Mouse (Mus musculus): ENCODE data around the gene Rspo1.

Gene Rspo1

DNA sequence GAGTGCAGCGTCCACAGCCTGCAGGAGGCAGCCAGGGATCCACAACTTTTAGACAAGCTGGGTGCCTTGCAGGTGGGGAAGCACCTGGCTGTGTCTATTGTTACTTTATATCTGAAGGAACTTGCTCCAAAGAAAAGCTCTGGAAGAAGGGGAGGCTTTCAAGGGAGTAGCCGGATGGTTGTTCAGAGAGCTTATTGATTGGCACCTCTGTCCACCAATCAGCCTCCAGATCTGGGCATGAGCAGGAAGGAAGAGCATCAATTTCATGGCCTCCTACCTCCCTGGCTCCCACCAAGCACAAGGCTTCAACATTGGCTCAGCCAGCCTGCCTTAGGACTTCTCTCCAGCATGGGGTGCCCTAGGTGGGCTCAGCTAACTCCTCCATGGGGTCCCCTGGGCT lies 12.9 kb upstream of the Rspo1 start:
- no peak for DNase-seq (ENCODE audit: low spot score)

DNA sequence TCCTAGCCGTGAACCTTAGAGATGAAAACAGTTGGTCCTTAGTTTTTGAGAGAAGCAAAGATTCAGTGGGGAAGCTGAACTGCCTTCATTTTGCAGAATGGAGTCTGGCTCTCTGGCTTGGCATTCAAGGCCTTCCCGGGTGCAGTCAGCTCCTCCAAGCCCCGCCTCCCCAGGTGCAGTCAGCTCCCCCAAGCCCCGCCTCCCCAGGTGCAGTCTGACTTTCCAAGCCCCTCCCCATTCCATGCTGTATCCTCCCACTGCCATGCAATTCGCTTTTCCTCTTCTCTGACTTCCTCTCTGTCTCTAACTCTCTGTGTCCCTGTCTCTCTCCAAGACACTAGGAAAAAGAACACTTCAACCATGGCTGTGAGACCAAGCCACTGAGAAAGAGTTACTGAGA lies 8.0 kb upstream of the Rspo1 start:
- no peak for DNase-seq (ENCODE audit: low spot score)

DNA sequence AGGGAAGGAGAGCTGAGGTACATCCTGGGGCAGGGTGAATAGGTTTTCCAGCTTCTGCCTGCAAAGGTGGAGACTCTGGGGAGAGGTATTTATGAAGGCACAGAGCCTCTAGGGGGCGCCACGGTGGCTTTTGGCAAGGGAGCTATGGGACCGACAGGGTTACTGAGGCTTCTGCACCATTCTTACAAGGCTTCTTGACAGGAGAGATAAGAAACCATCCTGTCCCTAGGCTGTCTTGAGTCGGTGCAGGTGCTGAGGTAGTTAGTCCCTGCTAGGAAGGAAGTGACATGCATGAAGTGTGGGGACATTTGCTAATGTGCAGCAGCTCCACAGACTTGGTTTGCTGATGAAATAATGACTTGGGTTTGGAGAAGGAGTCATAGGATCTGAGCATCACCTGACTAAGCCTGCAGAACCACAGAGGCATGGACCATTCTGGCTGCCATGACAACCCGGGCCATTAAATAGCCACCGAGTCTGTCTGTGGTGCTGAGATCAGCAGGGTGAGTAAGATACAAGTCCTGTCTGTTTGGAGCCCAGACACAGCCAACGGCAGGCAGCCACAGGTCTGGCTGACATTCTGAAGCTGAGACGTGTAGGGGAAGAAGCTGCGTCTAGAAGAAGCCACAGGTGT lies 2.2 kb upstream of the Rspo1 start:
- no peak for DNase-seq (ENCODE audit: low spot score)

DNA sequence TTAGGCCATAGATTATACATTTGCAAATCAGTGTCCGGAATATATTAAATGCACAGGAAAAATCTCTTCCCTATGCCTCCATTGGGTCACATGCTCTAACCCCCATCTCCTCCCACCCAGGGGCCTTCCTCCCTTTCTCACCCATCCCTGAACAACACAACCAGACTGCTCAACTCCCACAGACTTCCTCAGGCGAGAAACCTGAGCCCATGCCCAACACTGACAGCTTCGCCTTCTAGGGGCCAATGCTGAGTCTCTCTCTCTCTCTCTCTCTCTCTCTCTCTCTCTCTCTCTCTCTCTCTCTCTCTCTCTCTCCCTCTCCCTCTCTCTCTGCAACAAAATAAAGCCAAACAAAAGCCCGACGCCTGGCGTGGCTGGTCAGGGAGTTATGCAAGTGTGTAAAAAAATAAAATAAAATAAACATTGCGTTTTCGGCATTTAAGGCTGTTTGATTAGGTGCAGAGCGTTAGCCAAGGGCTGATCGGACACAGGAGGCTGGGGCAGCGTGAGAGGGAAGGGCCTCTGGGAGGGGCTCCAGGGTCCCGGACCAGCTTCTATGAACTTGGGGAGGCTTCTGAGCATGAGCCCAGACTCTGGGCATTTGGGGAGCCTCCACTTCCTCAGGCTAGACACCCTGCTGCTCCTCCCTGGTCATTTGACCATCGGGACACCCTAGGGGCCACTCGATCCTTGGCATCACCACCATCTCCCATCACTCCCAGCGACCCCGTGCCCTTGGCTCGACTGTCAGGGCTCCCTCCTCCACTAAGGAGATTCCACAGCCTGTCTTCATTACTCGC lies 1.2 kb upstream of the Rspo1 start:
- DNase-seq (ENCODE audit: low spot score) = no peak

DNA sequence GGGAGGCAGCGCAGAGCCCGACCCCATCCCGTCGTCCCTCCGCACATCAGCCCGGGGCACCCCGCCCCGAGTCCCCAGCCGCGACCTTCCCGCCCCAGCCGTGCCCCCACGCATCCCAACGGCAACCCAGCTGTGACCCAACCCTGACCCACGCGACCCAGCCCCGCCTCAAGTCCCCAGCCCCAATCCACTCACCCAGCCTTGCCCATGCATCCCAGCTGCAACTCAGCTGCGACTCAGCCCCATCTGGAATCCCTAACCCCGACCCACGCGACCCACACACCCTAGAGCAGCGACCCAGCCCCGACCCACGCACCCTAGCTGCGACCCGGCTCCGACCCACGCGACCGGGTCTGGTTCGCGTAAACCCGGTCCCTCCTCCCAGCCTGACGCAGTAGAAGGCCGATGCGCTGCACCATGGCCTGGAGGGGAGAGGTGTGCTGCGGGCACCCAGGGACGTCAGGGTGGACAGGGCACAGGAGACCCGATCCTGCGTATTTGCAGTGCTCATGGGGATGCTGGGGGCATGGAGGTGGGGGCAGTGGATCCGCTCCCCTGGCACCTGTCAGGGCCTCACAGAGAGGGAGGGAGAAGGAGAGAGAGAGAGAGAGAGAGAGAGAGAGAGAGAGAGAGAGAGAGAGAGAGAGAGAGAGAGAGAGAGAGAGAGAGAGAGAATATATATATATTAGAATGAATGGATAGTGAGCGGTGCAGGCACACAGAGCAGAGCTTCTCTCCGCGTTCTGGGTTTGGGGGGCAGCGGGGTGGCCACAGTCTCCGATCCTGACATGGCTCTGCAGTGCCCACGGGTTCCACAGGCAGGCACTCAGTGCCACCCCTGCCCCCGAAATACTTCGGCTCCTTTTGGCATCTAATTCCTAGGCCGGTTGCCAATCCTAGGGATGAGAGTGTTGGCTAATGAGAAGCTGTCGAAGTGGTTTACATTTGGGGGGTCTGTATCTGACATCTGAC lies 795 bp downstream of the Rspo1 start:
- DNase-seq (ENCODE audit: low spot score) = no peak

DNA sequence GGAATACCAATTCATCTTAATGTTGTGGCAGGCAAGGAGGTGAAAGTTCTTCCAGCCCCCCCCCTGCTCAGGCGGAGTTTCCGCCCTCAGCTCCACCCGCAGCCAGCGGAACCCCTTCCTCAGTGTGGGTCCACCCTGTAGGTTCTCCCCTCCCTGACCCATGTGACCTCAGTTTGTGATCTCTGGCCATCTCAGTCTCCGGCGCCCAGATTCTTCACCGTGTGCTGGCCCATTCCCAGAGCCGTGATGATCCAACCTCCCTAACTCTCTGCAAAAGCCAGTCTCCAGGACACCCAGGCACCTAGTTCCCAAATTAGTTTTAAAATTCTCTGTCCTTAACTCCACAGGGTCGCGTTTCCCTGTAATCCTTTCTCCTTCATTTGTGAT lies 1.5 kb downstream of the Rspo1 start:
- no peak for DNase-seq (ENCODE audit: low spot score)

DNA sequence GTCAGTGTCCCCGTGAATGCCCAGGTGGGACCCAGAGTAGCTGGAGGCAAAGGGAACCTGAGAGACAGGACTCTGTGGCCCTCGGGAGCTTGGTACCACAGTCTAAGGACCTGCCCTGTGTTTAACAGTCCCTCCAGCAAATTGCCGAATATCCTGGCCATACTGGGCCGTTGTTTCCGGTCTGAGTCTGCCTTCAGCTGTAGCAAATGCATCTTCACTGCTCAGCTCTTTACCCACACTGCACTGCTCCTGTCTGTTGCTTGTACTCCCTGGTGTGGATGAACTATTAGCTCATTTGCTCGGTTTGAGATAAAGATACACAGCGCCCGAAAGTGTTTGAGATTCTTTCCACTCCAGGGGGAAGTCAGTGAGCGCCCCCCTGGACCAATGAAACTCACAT lies 2.2 kb downstream of the Rspo1 start:
- DNase-seq (ENCODE audit: low spot score) = no peak

DNA sequence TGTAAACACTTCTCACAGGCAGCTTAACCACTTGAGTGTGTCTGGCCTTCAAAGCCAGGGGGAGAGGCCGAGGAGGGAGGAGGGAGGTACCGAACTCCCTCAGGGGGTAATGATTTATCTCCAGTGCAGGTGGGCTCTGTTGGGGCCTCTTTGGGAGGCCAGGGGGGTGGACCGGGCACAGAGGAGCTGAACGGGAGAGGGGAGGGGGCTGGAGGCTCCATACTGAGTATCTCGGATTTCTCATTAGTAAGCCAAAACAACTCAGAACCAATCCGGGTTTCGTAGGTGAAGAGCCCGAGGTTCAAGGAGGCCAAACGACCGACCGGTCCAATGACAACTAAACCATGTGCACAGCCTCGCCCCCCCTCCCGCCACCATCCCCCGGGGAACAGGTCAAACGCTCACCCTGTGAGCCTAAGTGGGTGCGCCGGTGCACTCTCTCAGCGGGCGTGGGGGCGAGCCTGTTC lies 3.6 kb downstream of the Rspo1 start:
- no peak for DNase-seq (ENCODE audit: low spot score)

DNA sequence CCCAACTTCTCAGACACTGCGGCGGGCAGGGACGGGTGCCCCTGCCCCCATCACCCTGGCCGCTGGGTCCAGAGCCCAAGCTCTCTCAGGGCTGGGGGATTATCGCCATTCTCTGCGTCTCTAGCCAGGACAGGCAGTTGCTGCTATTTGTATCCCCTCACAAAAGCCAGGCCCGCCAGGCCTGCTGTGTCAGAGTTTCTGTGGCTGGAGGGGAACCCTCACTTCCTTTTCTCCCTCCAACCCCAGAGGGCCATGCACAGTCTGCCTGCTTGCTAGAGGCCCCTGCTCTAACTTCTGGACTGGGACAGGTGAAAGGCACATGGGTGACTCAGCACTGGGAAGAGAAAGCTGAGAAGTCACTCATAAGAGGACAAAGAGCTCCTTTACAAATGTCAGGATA lies 4.1 kb downstream of the Rspo1 start:
- no peak for DNase-seq (ENCODE audit: low spot score)

DNA sequence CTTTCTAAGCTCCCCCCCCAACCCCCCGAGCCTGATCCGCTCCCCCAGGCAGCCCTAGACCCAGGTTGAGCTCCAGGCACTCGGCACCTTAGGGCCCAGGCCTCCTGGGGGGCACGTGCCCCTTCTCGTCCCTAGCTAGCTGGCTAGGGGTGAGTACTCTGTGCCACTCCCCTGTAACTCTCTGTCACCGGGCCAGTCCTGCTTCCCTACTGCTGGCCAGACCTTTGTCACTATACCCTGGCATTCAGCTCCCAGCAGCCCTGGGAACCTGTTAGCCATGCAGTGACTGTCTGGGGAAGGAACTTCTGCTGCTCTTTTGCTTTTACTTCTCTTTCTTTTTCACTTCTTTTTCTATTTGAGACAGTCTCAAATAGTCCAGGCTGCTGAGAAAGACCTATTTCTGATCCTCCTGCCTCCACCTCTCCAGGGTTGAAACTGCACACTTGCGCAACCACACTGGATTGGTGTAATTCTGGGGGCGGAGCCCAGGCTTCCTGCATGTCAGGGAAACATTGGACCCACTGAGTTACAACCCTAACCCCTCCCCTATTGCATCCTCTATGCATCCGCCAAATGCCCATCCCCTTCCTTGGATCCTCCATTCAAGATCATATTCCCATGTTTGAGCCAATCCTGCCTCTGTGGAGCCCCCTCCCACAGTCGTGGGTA lies 11.4 kb downstream of the Rspo1 start:
- no peak for DNase-seq (ENCODE audit: low spot score)

DNA sequence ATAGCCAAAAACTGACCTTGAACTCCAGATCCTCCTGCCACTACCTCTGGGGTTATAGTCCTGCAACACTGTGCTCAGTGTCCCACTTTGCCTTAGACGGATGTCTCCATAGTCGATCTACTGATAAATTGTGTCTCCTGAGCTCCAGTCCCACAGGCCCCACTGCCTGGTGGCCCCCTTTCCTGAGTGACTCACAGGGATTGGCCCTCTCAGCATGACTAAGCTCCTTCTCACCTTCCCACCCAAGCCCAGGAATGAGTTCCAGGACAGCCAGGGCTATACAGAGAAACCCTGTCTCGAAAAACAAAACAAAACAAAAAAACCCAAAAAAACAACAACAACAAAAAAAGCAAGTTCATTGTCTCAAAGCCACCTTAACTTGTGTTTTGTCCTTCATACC lies 13.3 kb downstream of the Rspo1 start:
- no peak for DNase-seq (ENCODE audit: low spot score)

DNA sequence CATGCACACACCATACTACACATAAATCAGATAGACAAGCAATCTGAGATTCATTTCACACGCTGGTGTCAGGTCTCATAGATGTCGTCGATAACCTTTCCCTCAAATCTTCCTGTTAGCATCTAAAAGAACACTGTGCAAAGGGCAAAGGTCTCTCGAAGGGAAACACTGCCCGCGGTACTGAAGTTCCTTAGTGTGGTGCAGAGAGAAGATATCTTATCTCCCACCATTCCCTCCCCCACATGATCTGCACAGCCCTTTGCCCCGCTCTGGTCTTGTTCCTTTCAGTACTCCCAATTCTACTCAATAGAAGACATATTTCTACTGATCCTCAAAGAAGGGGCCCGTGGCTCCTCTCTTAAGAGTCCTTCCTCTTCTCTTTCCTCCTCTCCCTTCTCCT lies 16.7 kb downstream of the Rspo1 start:
- no peak for DNase-seq (ENCODE audit: low spot score)

DNA sequence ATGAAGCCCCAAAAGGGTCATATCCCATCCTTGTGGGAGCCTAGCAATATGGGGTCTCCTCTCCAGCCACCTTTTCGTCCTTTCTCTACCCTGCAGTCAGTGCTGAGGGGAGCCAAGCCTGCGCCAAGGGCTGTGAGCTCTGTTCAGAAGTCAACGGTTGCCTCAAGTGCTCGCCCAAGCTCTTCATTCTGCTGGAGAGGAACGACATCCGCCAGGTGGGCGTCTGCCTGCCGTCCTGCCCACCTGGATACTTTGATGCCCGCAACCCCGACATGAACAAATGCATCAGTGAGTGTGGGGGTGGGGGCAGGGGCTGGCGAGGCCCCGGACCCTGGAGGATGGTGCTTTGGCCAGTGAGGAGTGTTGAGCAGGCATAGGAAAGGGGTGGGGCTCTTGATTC lies 18.7 kb downstream of the Rspo1 start:
- no peak for DNase-seq (ENCODE audit: low spot score)

DNA sequence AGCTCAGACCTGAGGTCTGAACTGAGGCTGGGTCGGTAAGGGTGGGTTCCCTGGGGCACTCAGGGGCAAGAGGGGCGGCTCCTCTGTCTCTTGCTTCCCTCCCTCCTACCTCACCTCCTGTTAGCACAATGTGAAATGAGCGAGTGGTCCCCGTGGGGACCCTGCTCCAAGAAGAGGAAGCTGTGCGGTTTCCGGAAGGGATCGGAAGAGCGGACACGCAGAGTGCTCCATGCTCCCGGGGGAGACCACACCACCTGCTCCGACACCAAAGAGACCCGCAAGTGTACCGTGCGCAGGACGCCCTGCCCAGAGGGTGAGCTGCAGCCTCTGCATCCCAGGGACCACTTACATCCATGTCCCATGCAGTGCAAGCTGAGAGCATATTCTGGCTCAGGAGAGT lies 21.2 kb downstream of the Rspo1 start:
- DNase-seq (ENCODE audit: low spot score) = no peak

DNA sequence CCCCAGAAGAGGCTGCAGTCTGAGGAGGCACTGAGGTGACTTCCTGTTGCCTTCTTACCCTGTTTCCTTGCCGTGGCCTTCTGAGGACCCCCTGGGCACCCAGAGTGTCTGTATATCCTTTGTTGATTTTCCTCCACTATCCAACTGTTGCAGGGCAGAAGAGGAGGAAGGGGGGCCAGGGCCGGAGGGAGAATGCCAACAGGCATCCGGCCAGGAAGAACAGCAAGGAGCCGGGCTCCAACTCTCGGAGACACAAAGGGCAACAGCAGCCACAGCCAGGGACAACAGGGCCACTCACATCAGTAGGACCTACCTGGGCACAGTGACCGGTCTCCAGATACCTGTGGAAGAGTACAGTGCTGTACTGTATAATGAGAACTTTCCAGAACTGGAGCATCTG lies 22.0 kb downstream of the Rspo1 start:
- DNase-seq (ENCODE audit: low spot score) = no peak

DNA sequence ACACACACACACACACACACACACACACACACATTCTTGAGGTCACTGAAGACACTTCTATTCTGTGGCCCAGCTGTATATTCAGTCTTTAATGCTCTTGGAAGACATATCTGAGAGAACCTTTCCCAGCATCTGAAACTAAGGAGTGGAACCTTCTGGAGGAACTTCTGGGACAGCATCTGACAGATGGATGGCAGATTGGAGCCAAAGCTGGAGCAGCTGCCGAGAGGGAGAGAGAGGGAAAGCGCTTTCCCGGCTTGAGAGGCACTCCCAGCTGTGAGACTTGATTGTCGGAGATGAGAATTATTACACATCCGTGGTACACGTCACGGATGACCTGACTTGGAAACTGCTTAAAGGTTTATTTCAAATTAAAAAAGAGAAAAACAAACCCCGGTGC lies 22.5 kb downstream of the Rspo1 start:
- DNase-seq (ENCODE audit: low spot score) = no peak

DNA sequence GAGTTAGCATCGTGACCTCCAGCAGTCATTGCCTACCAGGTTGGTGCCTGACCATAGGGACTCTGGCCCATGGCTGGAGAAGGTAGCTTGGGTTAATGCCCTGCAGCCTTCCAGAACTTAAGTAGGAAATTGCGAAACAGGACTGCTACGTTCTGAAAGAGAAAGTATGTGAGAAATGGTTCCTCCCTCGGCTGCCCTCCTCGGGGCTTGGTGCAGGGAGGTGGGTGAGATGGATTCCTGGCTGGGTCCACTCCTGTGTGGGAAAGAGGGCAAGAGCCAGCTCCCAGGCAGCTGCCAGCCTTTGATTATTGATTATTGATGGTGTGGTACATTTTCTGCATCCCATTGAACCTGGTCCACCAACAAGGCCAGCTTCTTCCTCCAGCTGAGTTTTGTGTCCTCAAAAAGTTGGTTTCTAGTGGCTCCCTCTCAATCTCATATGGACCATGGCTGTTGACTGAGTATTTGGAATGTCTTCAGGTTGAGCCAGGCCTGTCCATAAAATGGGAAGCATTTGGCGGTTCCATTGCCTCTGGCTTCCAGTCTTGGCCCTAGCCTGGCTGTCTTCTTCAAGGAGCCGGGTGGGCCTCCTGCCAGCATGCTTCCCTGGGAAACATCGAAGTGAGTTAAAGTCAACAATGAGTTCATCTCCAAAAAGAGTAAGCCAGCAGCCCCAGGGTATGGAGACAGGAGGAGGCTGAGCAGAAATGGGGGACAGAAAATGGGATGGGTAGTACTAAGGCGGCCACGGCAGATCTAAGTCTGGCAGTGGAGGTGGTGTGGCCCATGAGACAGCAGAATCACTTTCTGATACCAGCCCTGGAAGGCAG lies 29.8 kb downstream of the Rspo1 start, which contains the start of gene Gnl2:
Gnl2 (plus strand) TSS at position 780 of the 830 bp plus-strand sequence.
- peak; percentile 43 for DNase-seq (ENCODE audit: low spot score)

DNA sequence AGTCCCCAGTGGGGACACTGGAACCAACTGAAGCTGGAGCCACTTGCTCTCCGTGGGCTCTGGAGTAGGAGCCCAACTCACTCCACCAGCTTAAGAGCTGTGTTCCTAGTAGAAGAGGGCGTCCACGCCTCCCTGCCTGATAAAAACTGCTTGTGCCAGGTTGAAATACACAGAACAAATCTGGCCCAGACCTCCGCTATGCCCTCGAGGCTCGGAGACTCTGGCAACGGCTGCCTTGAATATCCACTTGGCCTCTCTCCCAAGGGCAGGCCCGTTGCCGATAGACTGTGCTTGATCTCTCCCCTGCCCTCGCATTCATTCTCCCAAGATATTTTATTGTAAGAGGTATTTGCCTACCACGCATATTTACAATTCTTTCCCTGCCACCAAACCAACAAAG lies 31.2 kb downstream of the Rspo1 start:
- DNase-seq (ENCODE audit: low spot score) = peak; percentile 46

DNA sequence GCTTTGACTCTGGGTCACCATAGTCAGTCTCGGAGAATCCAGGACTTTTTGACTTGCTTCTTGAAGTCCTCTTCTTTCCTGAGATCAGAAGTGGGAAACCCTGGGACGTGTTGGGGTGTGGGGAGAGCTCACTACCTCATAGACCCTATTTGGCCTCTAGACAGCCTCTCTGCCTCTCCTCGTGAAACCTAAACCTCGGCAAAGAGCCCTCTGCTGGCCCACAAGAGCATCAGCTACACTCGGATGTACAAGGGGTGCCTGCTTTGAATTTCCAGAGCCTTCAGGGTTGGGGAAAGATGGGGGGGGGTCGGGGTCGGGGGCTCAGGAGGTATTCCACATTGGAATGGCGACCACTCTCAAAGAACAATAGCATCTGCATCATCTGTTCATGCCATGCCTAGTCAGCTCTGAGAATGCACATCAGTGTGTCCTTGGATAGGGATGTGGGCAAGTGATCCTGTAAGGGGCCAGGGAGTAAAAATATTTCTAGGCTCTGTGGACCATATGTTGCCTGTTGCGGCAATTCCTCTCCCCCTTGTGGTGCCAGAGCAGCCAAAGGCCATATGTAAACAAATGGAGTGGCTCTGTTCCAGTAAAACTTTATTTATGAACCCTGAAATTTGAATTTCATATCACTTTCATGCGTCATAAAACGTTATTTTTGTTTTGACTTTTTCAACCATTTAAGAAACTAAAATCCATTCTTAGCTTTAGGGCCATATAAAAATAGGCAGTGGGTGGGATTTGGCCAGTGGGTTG lies 34.7 kb downstream of the Rspo1 start:
- DNase-seq (ENCODE audit: low spot score) = no peak

DNA sequence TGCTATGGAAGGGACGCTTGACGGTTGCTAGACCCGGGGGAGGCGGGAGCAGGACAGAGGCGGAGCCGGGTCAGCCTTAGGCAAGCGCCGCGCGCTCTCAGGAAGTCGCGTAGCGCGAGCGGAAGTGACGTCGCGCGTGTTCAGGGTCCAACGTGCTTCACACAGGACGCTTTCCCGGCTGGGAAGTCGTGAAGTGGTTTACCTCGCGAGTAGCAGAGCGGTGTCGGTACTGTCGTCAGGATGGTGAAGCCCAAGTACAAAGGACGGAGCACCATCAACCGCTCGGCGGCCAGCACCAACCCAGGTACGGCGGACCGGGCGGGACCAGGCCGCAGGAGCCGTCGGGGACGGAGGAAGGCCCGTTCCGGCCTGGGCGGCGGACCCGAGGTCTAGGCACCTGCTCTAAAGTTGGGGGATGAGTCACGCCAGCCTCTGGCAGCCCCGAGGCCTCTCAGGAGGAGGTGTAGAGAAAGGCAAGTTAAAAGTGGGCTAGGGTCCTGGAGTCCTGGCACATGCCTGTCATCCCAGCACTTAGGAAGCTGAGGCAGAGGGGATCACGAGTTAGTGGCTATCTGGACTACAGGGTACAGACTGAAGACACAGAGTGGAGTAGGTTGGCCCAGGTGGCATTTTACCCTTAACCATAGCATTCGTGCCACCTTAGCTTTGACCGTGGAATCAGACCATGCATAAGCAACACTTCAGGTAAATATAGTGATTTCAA lies 43.8 kb downstream of the Rspo1 start:
- DNase-seq (ENCODE audit: low spot score) = peak; percentile 92
